Mouse (Mus musculus): ENCODE results near the gene Ets1. TPM values are rescaled to one million over a fixed set of nuclear protein-coding genes. Genes with fewer than 3 reads are reported as not detected.

Ets1 gene
- polyA plus RNA-seq, 1 experiment from 2014 or later: 41.3 TPM

DNA sequence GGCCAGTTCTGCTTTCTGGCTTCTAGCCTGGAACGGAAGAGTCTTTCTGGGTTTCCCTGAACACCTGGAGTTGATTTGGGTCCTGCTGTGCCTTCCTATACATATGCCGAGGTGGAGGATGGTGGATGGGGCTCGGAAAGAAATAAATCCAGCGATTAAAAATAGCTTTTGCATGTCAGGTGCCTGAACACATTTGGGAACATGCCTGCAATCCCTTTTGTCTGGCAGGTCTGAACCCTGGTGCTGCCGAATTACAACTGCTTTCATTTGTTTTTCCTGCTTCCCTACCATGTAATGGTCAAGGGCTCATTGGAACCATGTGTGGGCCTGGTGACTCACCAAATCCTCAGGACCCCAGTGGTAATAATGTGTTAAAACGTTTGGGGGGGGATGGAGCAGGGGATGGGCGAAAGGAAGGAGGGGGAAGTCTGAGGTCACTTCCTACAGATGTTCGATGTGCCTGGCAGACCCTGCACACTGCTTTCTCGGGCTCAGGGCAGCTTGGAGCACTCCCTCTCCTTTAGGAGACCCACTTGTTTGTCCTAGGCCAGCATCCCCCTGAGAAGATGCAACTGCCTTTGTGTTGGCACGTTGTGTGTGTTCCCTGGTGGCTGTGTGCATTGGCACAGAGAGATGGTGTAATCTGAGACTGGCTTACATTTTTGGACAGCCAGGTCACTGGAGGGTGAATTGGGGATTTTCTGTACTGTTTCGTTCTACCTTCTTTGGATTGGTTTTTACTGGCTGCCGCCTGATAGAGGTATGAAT lies 84.4 kb downstream of the Ets1 start:
- Histone ChIP-seq H3K9ac (no peak overlapping the region), H3K4me2 (no peak overlapping the region), H3K4me3 (replicated peaks) (no peak overlapping the region), H3K9me3 (no peaks in the 10 kb centered on the region), H3K36me3 (no peaks in the 10 kb centered on the region), H3K4me1 (peaks cover 37% of the 10 kb centered on the region), H3K27me3 (replicated peaks) (no peaks in the 10 kb centered on the region), H3K27ac (no peak overlapping the region)
- ATAC-seq (ENCODE audit: insufficient read depth, low FRiP score, low read depth): no peak
- 39% methylated on average over 12 of the region's 12 CpGs for WGBS

- Histone ChIP-seq H3K4me2 (no peak overlapping the region), H3K9me3 (no peaks in the 10 kb centered on the region), H3K27ac (no peak overlapping the region; the same call in 1 of the 2 replicates), H3K4me1 (peaks cover 32% of the 10 kb centered on the region), H3K4me3 (replicated peaks) (no peak overlapping the region), H3K36me3 (no peaks in the 10 kb centered on the region), H3K27me3 (replicated peaks) (no peaks in the 10 kb centered on the region), H3K9ac (no peak overlapping the region)
- no peak for ATAC-seq (ENCODE audit: insufficient read depth, low FRiP score, low read depth)
- 44% methylated on average over 2 of the region's 2 CpGs for WGBS
Measured at GRCm38 (mm10) chr9:32721081-32721480, 85.1 kb downstream of the Ets1 start.

- Histone ChIP-seq H3K9ac (no peak overlapping the region), H3K9me3 (no peaks in the 10 kb centered on the region), H3K4me2 (no peak overlapping the region), H3K27me3 (replicated peaks) (no peaks in the 10 kb centered on the region), H3K36me3 (no peaks in the 10 kb centered on the region), H3K27ac (no peak overlapping the region), H3K4me1 (peaks cover 22% of the 10 kb centered on the region), H3K4me3 (replicated peaks) (no peak overlapping the region)
- ATAC-seq (ENCODE audit: insufficient read depth, low FRiP score, low read depth): no peak
- 66% methylated on average over 1 of the region's 1 CpGs for WGBS
Measured at GRCm38 (mm10) chr9:32722205-32722604, 86.2 kb downstream of the Ets1 start.

DNA sequence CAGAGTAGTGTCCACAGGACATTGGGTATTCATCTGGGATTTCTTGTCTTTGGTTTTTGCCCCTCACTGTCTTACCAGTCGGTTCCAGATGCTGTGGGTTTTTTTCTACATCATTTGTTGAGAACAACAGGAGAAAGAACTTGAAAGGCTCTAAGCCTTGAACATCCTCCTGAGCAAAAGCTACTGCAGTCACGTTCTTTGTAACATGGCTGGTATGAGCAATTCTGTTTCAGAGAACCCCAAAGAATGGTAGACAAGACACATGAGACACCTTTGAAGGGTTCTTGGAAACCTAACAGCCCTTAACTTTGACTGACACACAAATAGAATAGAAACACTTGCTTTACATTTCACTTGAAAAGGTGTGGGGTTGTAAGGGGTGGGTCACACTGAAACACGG lies 86.9 kb downstream of the Ets1 start:
- Histone ChIP-seq H3K27me3 (replicated peaks) (no peaks in the 10 kb centered on the region), H3K36me3 (no peaks in the 10 kb centered on the region), H3K4me3 (replicated peaks) (no peak overlapping the region), H3K27ac (no peak overlapping the region), H3K4me1 (peaks cover 17% of the 10 kb centered on the region), H3K9me3 (no peaks in the 10 kb centered on the region), H3K9ac (no peak overlapping the region), H3K4me2 (no peak overlapping the region)
- no peak for ATAC-seq (ENCODE audit: insufficient read depth, low FRiP score, low read depth)
- 84% methylated on average over 3 of the region's 3 CpGs for WGBS

DNA sequence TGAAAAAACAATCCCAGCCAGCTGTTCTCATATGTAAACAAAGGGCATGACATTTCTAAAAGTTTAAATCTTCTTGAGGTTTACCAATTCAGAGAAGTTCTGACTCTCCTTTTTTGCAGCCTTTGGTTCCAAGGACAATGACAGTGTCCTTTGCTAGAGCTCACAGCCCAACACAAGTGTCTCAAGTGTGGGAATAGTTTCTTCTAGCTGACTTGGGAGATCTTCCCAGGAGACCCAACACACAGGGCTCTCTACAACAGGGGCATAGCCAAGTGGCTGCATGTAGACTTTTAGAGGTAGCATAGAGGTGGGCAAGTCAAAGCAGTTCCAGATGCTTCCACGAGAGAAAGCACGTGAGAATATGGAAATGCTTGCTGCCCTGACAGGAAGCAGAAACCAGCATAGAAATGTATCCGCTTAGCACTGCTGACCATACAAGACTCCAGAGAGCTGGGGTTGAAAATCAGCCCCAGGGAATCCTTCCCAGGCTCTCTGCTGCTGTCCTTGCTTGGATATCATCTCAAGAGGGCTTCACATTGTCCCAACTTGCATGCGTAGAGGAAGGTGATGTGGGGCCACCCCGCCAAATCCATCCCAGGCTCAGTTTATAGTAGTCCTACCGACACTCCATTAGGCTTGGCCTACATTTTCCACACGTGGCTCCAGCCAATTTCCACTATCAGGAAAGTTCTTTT lies 88.3 kb downstream of the Ets1 start:
- Histone ChIP-seq H3K27ac (no peak overlapping the region), H3K9me3 (no peaks in the 10 kb centered on the region), H3K36me3 (no peaks in the 10 kb centered on the region), H3K27me3 (replicated peaks) (no peaks in the 10 kb centered on the region), H3K4me1 (peaks cover 13% of the 10 kb centered on the region), H3K4me3 (replicated peaks) (no peak overlapping the region), H3K4me2 (no peak overlapping the region), H3K9ac (no peak overlapping the region)
- ATAC-seq (ENCODE audit: insufficient read depth, low FRiP score, low read depth): no peak
- WGBS: 80% methylated on average over 7 of the region's 7 CpGs

- 0 out of 2 replicates have a peak, but pooled peaks cover under 1% of the 10 kb centered on the region for H3K36me3 ChIP-seq
- H3K27ac ChIP-seq: no peak overlapping the region
- no peak overlapping the region for H3K4me2 ChIP-seq
- WGBS: 87% methylated on average over 4 of the region's 4 CpGs
- 0 out of 2 replicates have a peak, but pooled peaks cover under 1% of the 10 kb centered on the region for H3K4me1 ChIP-seq
- no peaks in the 10 kb centered on the region for H3K9me3 ChIP-seq
- H3K27me3 ChIP-seq (replicated peaks): no peaks in the 10 kb centered on the region
- no peak overlapping the region for H3K9ac ChIP-seq
- no peak overlapping the region for H3K4me3 ChIP-seq (replicated peaks)
- ATAC-seq (ENCODE audit: insufficient read depth, low FRiP score, low read depth): no peak
Measured at GRCm38 (mm10) chr9:32725902-32726301, 89.9 kb downstream of the Ets1 start.

DNA sequence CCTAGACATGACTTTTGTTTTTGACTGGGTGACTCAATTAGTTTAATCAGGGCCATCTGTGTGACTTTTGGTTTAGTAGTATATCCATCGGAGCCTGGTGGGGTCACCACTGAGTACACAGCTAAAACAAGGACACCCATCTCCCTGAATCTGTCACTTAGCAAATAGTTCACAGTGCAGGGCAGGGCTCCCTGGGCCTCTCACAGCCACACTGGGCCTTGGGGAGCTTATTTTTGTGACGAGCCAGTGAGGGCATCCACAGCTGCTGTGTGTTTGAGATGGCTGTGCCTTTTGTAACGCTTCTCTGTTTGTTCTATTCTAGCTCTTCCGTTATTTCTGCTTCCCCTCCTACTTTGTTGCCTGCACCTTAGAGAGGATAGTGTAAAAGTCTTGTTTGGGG lies 90.6 kb downstream of the Ets1 start:
- H3K9ac ChIP-seq: no peak overlapping the region
- H3K4me3 ChIP-seq (replicated peaks): no peak overlapping the region
- 70% methylated on average over 4 of the region's 4 CpGs for WGBS
- no peaks in the 10 kb centered on the region for H3K9me3 ChIP-seq
- no peaks in the 10 kb centered on the region for H3K27me3 ChIP-seq (replicated peaks)
- peaks cover 3% of the 10 kb centered on the region; the same call in 1 of the 2 replicates for H3K36me3 ChIP-seq
- no peaks in the 10 kb centered on the region for H3K4me1 ChIP-seq
- no peak overlapping the region for H3K27ac ChIP-seq
- no peak for ATAC-seq (ENCODE audit: insufficient read depth, low FRiP score, low read depth)
- no peak overlapping the region for H3K4me2 ChIP-seq

GRCm38 (mm10) chr9:32727058-32727457 lies 91.0 kb downstream of the Ets1 start:
- peaks cover 3% of the 10 kb centered on the region; the same call in 1 of the 2 replicates for H3K36me3 ChIP-seq
- no peak for ATAC-seq (ENCODE audit: insufficient read depth, low FRiP score, low read depth)
- WGBS: 86% methylated on average over 2 of the region's 2 CpGs

GRCm38 (mm10) chr9:32728306-32728705 lies 92.3 kb downstream of the Ets1 start:
- Histone ChIP-seq H3K9ac (no peak overlapping the region), H3K9me3 (no peaks in the 10 kb centered on the region), H3K4me1 (no peaks in the 10 kb centered on the region), H3K4me2 (no peak overlapping the region), H3K4me3 (replicated peaks) (no peak overlapping the region), H3K36me3 (peaks cover 3% of the 10 kb centered on the region; the same call in 1 of the 2 replicates), H3K27ac (no peak overlapping the region), H3K27me3 (replicated peaks) (no peaks in the 10 kb centered on the region)
- no peak for ATAC-seq (ENCODE audit: insufficient read depth, low FRiP score, low read depth)
- 89% methylated on average over 7 of the region's 7 CpGs for WGBS

More at GRCm38 (mm10) chr9:32727058-32727457, 91.0 kb downstream of the Ets1 start:
- no peaks in the 10 kb centered on the region for H3K27me3 ChIP-seq (replicated peaks)
- no peak overlapping the region for H3K4me2 ChIP-seq
- H3K27ac ChIP-seq: no peak overlapping the region
- no peak overlapping the region for H3K9ac ChIP-seq
- no peak overlapping the region for H3K4me3 ChIP-seq (replicated peaks)
- no peaks in the 10 kb centered on the region for H3K4me1 ChIP-seq
- H3K9me3 ChIP-seq: no peaks in the 10 kb centered on the region

DNA sequence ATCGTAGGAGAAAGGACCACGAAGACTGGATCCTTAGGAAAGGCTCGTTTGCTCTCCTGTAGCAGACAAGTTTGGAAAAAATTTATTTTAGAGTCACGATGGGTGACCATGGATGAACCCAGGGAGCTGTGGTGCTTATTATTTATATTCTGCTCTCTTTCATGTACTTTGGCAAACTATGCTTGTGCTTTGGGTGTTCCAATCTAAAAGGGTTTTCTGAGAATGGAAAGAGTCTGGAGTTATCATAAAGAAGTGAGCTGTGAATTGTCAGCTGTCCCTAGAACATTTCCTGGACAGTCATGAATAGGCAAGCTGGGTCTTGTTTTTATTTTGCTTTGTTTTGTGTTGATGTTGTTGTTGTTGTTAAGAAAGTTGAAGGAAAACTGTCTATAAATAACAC lies 92.8 kb downstream of the Ets1 start:
- 84% methylated on average over 4 of the region's 4 CpGs for WGBS
- Histone ChIP-seq H3K27me3 (replicated peaks) (no peaks in the 10 kb centered on the region), H3K36me3 (peaks cover 3% of the 10 kb centered on the region; the same call in 1 of the 2 replicates), H3K9ac (no peak overlapping the region), H3K9me3 (no peaks in the 10 kb centered on the region), H3K4me2 (no peak overlapping the region), H3K4me1 (no peaks in the 10 kb centered on the region), H3K4me3 (replicated peaks) (no peak overlapping the region), H3K27ac (no peak overlapping the region)
- no peak for ATAC-seq (ENCODE audit: insufficient read depth, low FRiP score, low read depth)

GRCm38 (mm10) chr9:32729207-32729606 lies 93.2 kb downstream of the Ets1 start:
- WGBS: 68% methylated on average over 4 of the region's 4 CpGs
- H3K9ac ChIP-seq: no peak overlapping the region
- H3K4me1 ChIP-seq: no peaks in the 10 kb centered on the region
- H3K36me3 ChIP-seq: peaks cover 3% of the 10 kb centered on the region; the same call in 1 of the 2 replicates
- H3K4me2 ChIP-seq: no peak overlapping the region
- H3K27ac ChIP-seq: no peak overlapping the region
- no peak overlapping the region for H3K4me3 ChIP-seq (replicated peaks)
- ATAC-seq (ENCODE audit: insufficient read depth, low FRiP score, low read depth): no peak
- H3K27me3 ChIP-seq (replicated peaks): no peaks in the 10 kb centered on the region
- no peaks in the 10 kb centered on the region for H3K9me3 ChIP-seq

GRCm38 (mm10) chr9:32730001-32730655 lies 94.1 kb downstream of the Ets1 start:
- 78% methylated on average over 9 of the region's 9 CpGs for WGBS
- Histone ChIP-seq H3K9ac (no peak overlapping the region), H3K36me3 (peaks cover 4% of the 10 kb centered on the region; the same call in 1 of the 2 replicates), H3K27me3 (replicated peaks) (no peaks in the 10 kb centered on the region), H3K27ac (no peak overlapping the region), H3K4me2 (no peak overlapping the region), H3K4me3 (replicated peaks) (no peak overlapping the region), H3K4me1 (no peaks in the 10 kb centered on the region), H3K9me3 (no peaks in the 10 kb centered on the region)
- no peak for ATAC-seq (ENCODE audit: insufficient read depth, low FRiP score, low read depth)
